Mouse (Mus musculus): ENCODE data around the gene Mef2a. TPM values are rescaled to one million over a fixed set of nuclear protein-coding genes. Genes with fewer than 3 reads are reported as not detected.

The Mef2a gene
- total RNA-seq, 2 experiments from 2014 or later: 151 to 157 TPM

GRCm38 (mm10) chr7:67210004-67210833 is 162.4 kb downstream of the Mef2a start:
- no peak overlapping the region for H3K4me3 ChIP-seq
- no peak for DNase-seq (ENCODE audit: low spot score in 2 of 2)
- no peak for TF ChIP-seq CTCF (conservative IDR thresholded peaks at IDR 0.05)
- no peak overlapping the region for H3K27ac ChIP-seq

- DNase-seq (ENCODE audit: low spot score in 2 of 2): no peak
- Histone ChIP-seq H3K4me3 (no peak overlapping the region), H3K27ac (no peak overlapping the region)
- TF ChIP-seq CTCF (conservative IDR thresholded peaks at IDR 0.05): no peak
Observed at GRCm38 (mm10) chr7:67208317-67208716, 164.3 kb downstream of the Mef2a start.

GRCm38 (mm10) chr7:67207701-67208100 is 165.0 kb downstream of the Mef2a start:
- no peak for TF ChIP-seq CTCF (conservative IDR thresholded peaks at IDR 0.05)
- H3K4me3 ChIP-seq: no peak overlapping the region
- DNase-seq (ENCODE audit: low spot score in 2 of 2): no peak
- no peak overlapping the region for H3K27ac ChIP-seq

GRCm38 (mm10) chr7:67206496-67206895 is 166.2 kb downstream of the Mef2a start:
- no peak overlapping the region for H3K4me3 ChIP-seq
- DNase-seq (ENCODE audit: low spot score in 2 of 2): no peak
- no peak for TF ChIP-seq CTCF (conservative IDR thresholded peaks at IDR 0.05)

GRCm38 (mm10) chr7:67205734-67206425 is 166.8 kb downstream of the Mef2a start:
- Histone ChIP-seq H3K27ac (no peak overlapping the region), H3K4me3 (no peak overlapping the region)
- no peak for DNase-seq (ENCODE audit: low spot score in 2 of 2)
- no peak for TF ChIP-seq CTCF (conservative IDR thresholded peaks at IDR 0.05)

More at GRCm38 (mm10) chr7:67206496-67206895, 166.2 kb downstream of the Mef2a start:
- H3K27ac ChIP-seq: no peak overlapping the region

- no peak for DNase-seq (ENCODE audit: low spot score in 2 of 2)
- no peak overlapping the region for H3K4me3 ChIP-seq
- no peak for TF ChIP-seq CTCF (conservative IDR thresholded peaks at IDR 0.05)
- H3K27ac ChIP-seq: no peak overlapping the region
Observed at GRCm38 (mm10) chr7:67203625-67204024, 169.0 kb downstream of the Mef2a start.

- DNase-seq (ENCODE audit: low spot score in 2 of 2): peak; percentile 43 to 72
- TF ChIP-seq CTCF (conservative IDR thresholded peaks at IDR 0.05): peak; percentile 88
- H3K4me3 ChIP-seq: no peak overlapping the region
- no peak overlapping the region for H3K27ac ChIP-seq
Observed at GRCm38 (mm10) chr7:67199412-67199811, 173.2 kb downstream of the Mef2a start.

- no peak for DNase-seq (ENCODE audit: low spot score in 2 of 2)
- TF ChIP-seq CTCF (conservative IDR thresholded peaks at IDR 0.05): no peak
Observed at GRCm38 (mm10) chr7:67183786-67184185, 188.9 kb downstream of the Mef2a start.

More at GRCm38 (mm10) chr7:67183786-67184185, 188.9 kb downstream of the Mef2a start:
- Histone ChIP-seq H3K27ac (no peak overlapping the region), H3K4me3 (no peak overlapping the region)

Other genes with a start within 250 kb of the Mef2a start
- gene Lysmd4, start 150.3 kb downstream of the Mef2a start, total RNA-seq (2021): 10 to 100 TPM; 33.7 to 34.7 TPM